Mouse (Mus musculus): ENCODE data around the gene Ccdc153. TPM values are rescaled to one million over a fixed set of nuclear protein-coding genes. Genes with fewer than 3 reads are reported as not detected.
A peak's percentile ranks its signal among the peaks of the same experiment; 100 is the strongest.

Ccdc153 gene
- polyA plus RNA-seq, 1 experiment from 2014 or later, result not detected

- H3K27ac ChIP-seq, result no peak overlapping the region
- no peaks in the 10 kb centered on the region for H3K9me3 ChIP-seq
- H3K4me3 ChIP-seq, result no peak overlapping the region
- no peak for ATAC-seq (ENCODE audit: low FRiP score, low read depth)
- H3K9ac ChIP-seq, result no peak overlapping the region
- no peaks in the 10 kb centered on the region for H3K36me3 ChIP-seq
- 35% methylated on average over 2 of the region's 2 CpGs for WGBS
- no peaks in the 10 kb centered on the region for H3K4me1 ChIP-seq
- no peaks in the 10 kb centered on the region for H3K27me3 ChIP-seq (replicated peaks)
- no peak overlapping the region for H3K4me2 ChIP-seq (replicated peaks)
These were observed 3.1 kb downstream of the Ccdc153 start for GRCm38 (mm10) chr9:44243621-44244020.

- H3K4me3 ChIP-seq, result no peak overlapping the region
- no peak overlapping the region for H3K4me2 ChIP-seq (replicated peaks)
- H3K9ac ChIP-seq, result no peak overlapping the region
- no peaks in the 10 kb centered on the region for H3K36me3 ChIP-seq
- 89% methylated on average over 6 of the region's 6 CpGs for WGBS
- H3K27me3 ChIP-seq (replicated peaks), result no peaks in the 10 kb centered on the region
- H3K4me1 ChIP-seq, result no peaks in the 10 kb centered on the region
- ATAC-seq (ENCODE audit: low FRiP score, low read depth), result no peak
- H3K9me3 ChIP-seq, result no peaks in the 10 kb centered on the region
- no peak overlapping the region for H3K27ac ChIP-seq
These were observed 7.4 kb downstream of the Ccdc153 start for GRCm38 (mm10) chr9:44247907-44248306.

DNA sequence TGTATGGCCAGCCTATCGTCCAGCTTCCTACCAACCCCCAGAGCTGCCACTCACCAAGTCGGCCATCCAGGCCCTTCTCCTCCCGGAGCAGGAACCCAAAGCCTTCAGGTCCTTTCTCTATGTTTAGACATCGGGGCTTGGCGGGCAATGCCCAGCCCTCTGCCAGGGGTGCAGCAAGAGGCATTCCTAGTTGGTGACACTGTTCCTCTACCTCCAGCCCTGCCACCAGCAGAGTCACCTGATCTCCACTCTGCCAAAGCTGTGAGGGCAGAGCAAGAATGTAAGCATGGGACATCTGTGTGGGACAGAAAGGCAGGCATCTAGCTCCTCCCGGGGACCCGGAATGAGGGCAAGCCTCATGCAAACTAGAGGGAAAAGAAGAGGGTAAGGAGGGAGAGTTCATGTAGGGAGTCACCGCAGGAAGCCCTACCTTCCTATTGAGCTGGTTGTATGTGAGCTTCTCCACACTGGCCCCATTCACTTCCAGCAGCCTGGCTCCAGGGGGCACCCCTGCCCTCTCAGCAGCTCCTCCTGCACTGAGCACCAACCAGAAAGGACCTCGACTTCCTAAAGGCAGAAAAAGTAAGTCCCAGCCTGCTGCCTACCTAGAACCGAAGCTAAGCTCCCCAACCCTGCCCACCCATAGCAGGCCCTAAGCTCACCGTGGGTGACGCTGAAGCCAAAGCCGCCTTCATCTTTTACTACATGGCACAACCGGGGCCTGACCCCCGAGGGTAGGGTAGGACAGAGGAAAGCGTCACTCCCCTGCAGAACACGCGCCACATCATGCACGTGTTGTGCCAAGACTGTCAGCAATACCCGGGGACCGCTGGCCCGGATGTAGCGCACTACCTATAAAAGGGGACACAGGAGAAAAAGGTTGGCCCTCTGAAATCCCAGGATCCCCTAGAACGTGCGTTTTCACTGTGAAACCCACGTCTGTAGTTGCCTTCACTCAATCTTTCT is 9.0 kb downstream of the Ccdc153 start:
- H3K9ac ChIP-seq, result no peak overlapping the region
- WGBS, result 51% methylated on average over 26 of the region's 26 CpGs
- H3K27me3 ChIP-seq (replicated peaks), result no peaks in the 10 kb centered on the region
- no peak overlapping the region for H3K4me3 ChIP-seq
- peaks cover 13% of the 10 kb centered on the region for H3K4me1 ChIP-seq
- H3K27ac ChIP-seq, result no peak overlapping the region
- no peaks in the 10 kb centered on the region for H3K36me3 ChIP-seq
- peak overlapping the region; percentile 22; the same call in 1 of the 2 replicates for H3K4me2 ChIP-seq (replicated peaks)
- 0 out of 2 replicates have a peak, but pooled peaks have one; percentile 63 for ATAC-seq (ENCODE audit: low FRiP score, low read depth)
- no peaks in the 10 kb centered on the region for H3K9me3 ChIP-seq

GRCm38 (mm10) chr9:44250445-44250844 is 10.0 kb downstream of the Ccdc153 start:
- Histone ChIP-seq H3K9me3 (no peaks in the 10 kb centered on the region), H3K27ac (no peak overlapping the region), H3K4me3 (no peak overlapping the region), H3K9ac (no peak overlapping the region), H3K4me1 (peaks cover 23% of the 10 kb centered on the region), H3K27me3 (replicated peaks) (no peaks in the 10 kb centered on the region), H3K36me3 (no peaks in the 10 kb centered on the region), H3K4me2 (replicated peaks) (no peak overlapping the region)
- WGBS, result 53% methylated on average over 4 of the region's 4 CpGs
- ATAC-seq (ENCODE audit: low FRiP score, low read depth), result no peak

GRCm38 (mm10) chr9:44251314-44251713 is 10.8 kb downstream of the Ccdc153 start, which contains the start of gene Pdzd3:
Gene Pdzd3, minus strand, starts transcription at chr9:44251471.
- Histone ChIP-seq H3K36me3 (no peaks in the 10 kb centered on the region), H3K4me3 (no peak within 1 kb of the TSS), H3K27me3 (replicated peaks) (no peaks in the 10 kb centered on the region), H3K4me2 (replicated peaks) (no peak within 1 kb of the TSS), H3K27ac (no peak within 1 kb of the TSS), H3K9me3 (no peaks in the 10 kb centered on the region), H3K9ac (no peak within 1 kb of the TSS), H3K4me1 (peaks cover 27% of the 10 kb centered on the region)
- 80% methylated on average over 10 of the region's 10 CpGs for WGBS
- ATAC-seq (ENCODE audit: low FRiP score, low read depth), result no peak

GRCm38 (mm10) chr9:44253441-44253840 is 13.0 kb downstream of the Ccdc153 start:
- no peaks in the 10 kb centered on the region for H3K9me3 ChIP-seq
- H3K4me2 ChIP-seq (replicated peaks), result no peak overlapping the region
- 84% methylated on average over 6 of the region's 6 CpGs for WGBS
- no peak overlapping the region for H3K4me3 ChIP-seq
- no peaks in the 10 kb centered on the region for H3K27me3 ChIP-seq (replicated peaks)
- ATAC-seq (ENCODE audit: low FRiP score, low read depth), result no peak
- peaks cover 27% of the 10 kb centered on the region for H3K4me1 ChIP-seq
- no peak overlapping the region for H3K27ac ChIP-seq
- no peaks in the 10 kb centered on the region for H3K36me3 ChIP-seq
- no peak overlapping the region for H3K9ac ChIP-seq

DNA sequence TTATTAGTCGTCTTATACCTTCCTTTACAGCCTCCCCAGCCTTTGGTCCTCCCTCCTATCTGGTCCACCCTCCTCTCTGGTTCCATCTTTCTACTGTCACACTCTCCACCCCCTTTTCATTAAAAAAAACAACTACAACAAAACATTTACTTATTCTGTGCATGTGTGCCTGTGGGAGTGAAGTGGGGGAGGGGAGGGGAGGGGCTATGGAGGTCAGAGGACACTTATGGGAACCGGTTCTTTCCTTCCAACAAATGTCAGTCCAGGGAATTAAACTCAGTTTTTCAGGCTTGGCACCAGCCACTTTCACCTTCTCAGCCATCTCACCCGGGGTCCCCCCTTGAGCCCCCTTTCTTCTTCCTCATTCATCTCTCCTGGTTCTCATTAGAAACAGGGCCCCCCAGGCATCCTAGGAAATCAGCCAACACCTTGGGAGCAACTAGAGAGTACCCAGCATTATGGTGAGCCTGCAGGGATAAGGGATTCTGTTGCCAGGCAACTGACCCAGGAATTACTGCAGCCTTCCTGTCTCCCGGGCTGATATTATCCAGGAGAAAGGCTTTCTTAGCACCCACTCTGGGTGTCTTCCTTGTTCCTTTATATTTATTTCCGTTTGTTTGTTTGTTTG is 14.1 kb downstream of the Ccdc153 start:
- H3K9me3 ChIP-seq, result no peaks in the 10 kb centered on the region
- H3K27me3 ChIP-seq (replicated peaks), result no peaks in the 10 kb centered on the region
- H3K4me1 ChIP-seq, result peaks cover 27% of the 10 kb centered on the region
- H3K36me3 ChIP-seq, result no peaks in the 10 kb centered on the region
- no peak overlapping the region for H3K27ac ChIP-seq
- H3K4me3 ChIP-seq, result no peak overlapping the region
- 17% methylated on average over 5 of the region's 5 CpGs for WGBS
- H3K4me2 ChIP-seq (replicated peaks), result peak overlapping the region; percentile 20; the same call in 1 of the 2 replicates
- peak; percentile 68; the same call in 1 of the 2 replicates for ATAC-seq (ENCODE audit: low FRiP score, low read depth)
- no peak overlapping the region for H3K9ac ChIP-seq

DNA sequence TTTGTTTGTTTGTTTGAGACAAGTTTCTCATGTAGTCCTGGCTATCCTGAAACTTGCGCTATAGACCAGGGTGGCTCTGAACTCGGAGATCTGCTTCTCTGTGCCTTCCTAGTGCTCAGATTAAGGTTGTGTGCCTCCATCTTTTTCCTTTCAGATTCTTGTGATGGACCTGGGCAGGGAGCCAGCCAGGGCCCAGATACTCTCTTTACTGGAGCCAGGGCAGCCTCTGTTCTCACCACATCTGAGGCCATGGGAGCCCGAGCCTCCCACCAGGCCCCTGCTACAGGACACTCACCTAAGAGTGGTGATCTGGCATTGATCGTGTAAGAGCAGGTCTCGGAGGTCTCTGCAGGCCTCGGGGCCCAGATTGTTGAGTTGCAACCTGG is 14.7 kb downstream of the Ccdc153 start:
- ATAC-seq (ENCODE audit: low FRiP score, low read depth), result 0 out of 2 replicates have a peak, but pooled peaks have one; percentile 48
- peak overlapping the region; percentile 20; the same call in 1 of the 2 replicates for H3K4me2 ChIP-seq (replicated peaks)

GRCm38 (mm10) chr9:44256213-44256612 is 15.7 kb downstream of the Ccdc153 start:
- no peak overlapping the region for H3K27ac ChIP-seq
- H3K4me2 ChIP-seq (replicated peaks), result no peak overlapping the region
- H3K4me1 ChIP-seq, result peaks cover 27% of the 10 kb centered on the region
- H3K27me3 ChIP-seq (replicated peaks), result no peaks in the 10 kb centered on the region
- 91% methylated on average over 8 of the region's 8 CpGs for WGBS
- no peaks in the 10 kb centered on the region for H3K36me3 ChIP-seq
- no peak overlapping the region for H3K4me3 ChIP-seq
- no peak for ATAC-seq (ENCODE audit: low FRiP score, low read depth)
- H3K9ac ChIP-seq, result no peak overlapping the region
- H3K9me3 ChIP-seq, result no peaks in the 10 kb centered on the region

More for the DNA sequence above, 14.7 kb downstream of the Ccdc153 start:
- 62% methylated on average over 6 of the region's 6 CpGs for WGBS
- H3K4me3 ChIP-seq, result no peak overlapping the region
- H3K4me1 ChIP-seq, result peaks cover 27% of the 10 kb centered on the region
- H3K36me3 ChIP-seq, result no peaks in the 10 kb centered on the region
- no peaks in the 10 kb centered on the region for H3K27me3 ChIP-seq (replicated peaks)
- H3K9me3 ChIP-seq, result no peaks in the 10 kb centered on the region
- H3K9ac ChIP-seq, result no peak overlapping the region
- 0 out of 2 replicates have a peak overlapping the region, but pooled peaks have one; percentile 32 for H3K27ac ChIP-seq

DNA sequence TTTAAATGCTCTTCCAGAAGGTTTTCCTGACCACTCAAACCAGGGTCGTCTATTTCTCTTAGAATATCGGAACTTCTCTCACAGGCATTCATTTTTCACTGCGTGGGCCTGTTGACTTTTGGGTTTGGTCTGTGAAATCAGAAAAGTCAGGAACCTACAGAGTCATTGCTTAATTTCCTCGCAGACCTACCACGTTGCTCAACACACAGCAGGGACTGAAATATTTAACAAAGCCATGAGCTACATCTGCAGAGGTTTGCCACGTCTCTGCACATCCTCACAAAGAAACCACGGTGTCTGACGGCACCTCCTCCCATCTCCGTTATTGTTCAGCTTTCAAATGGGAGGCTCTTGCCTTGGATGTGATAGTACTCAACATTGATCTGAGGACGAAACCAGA is 18.5 kb downstream of the Ccdc153 start:
- Histone ChIP-seq H3K36me3 (no peaks in the 10 kb centered on the region), H3K9me3 (no peaks in the 10 kb centered on the region), H3K27me3 (replicated peaks) (no peaks in the 10 kb centered on the region; the same call in 1 of the 2 replicates), H3K27ac (no peak overlapping the region), H3K4me3 (no peak overlapping the region), H3K9ac (no peak overlapping the region), H3K4me1 (peaks cover 19% of the 10 kb centered on the region), H3K4me2 (replicated peaks) (no peak overlapping the region)
- no peak for ATAC-seq (ENCODE audit: low FRiP score, low read depth)
- 82% methylated on average over 10 of the region's 10 CpGs for WGBS

DNA sequence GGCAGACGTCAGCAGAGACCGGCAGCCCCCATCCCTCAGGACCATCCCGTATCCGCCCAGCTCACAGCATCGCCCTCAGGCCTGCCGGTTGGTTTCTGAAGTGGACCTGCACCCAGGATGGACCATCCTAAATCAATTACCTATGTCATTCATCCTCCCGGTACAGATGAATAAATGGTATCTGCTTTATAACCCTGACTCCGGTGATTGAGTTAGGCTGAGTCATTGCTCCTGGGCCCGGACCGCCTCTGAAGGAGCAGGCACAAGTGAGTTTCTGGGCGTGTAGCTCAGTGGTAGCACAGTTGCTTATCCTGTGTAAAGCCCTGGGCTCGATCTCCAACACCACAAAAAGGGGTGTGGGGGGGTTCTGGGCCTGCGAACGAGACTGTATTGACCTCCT is 20.9 kb downstream of the Ccdc153 start:
- H3K9me3 ChIP-seq, result no peaks in the 10 kb centered on the region
- H3K27ac ChIP-seq, result no peak overlapping the region
- WGBS, result 79% methylated on average over 14 of the region's 14 CpGs

More for the DNA sequence above, 20.9 kb downstream of the Ccdc153 start:
- Histone ChIP-seq H3K9ac (peak overlapping the region; percentile 21; the same call in 1 of the 2 replicates), H3K4me2 (replicated peaks) (no peak overlapping the region), H3K4me1 (no peaks in the 10 kb centered on the region), H3K27me3 (replicated peaks) (no peaks in the 10 kb centered on the region; the same call in 1 of the 2 replicates), H3K4me3 (no peak overlapping the region), H3K36me3 (no peaks in the 10 kb centered on the region)
- no peak for ATAC-seq (ENCODE audit: low FRiP score, low read depth)
